Mouse (Mus musculus): ENCODE data around the gene Rpl7a. TPM values are rescaled to one million over a fixed set of nuclear protein-coding genes. Genes with fewer than 3 reads are reported as not detected.

Gene Rpl7a
- polyA plus RNA-seq, 1 experiment from 2014 or later: 551 TPM

Other genes starting within 250 kb of the Rpl7a start
- not detected in 2 replicates for gene Lcn4, start 239.5 kb upstream of the Rpl7a start, polyA plus RNA-seq (2015; fragmentation: Nextera tagmentation; extraction: Ambion mirVana)
- 0.56 and 0.75 TPM in 2 replicates for gene Abo, start 45.8 kb upstream of the Rpl7a start, polyA plus RNA-seq (2015; fragmentation: Nextera tagmentation; extraction: Ambion mirVana)
- gene Surf6, start 7.9 kb upstream of the Rpl7a start, polyA plus RNA-seq (2015; fragmentation: Nextera tagmentation; extraction: Ambion mirVana): 24.6 and 25.1 TPM in 2 replicates
- 43.0 and 46.6 TPM in 2 replicates for gene Med22, start 87 bp upstream of the Rpl7a start, polyA plus RNA-seq (2015; fragmentation: Nextera tagmentation; extraction: Ambion mirVana)
- gene Surf2, start 5.6 kb downstream of the Rpl7a start, polyA plus RNA-seq (2015; fragmentation: Nextera tagmentation; extraction: Ambion mirVana): 39.9 and 40.7 TPM in 2 replicates
- gene Surf1, start 5.8 kb downstream of the Rpl7a start, polyA plus RNA-seq (2015; fragmentation: Nextera tagmentation; extraction: Ambion mirVana): 59.9 and 61.8 TPM in 2 replicates
- gene Surf4, start 23.2 kb downstream of the Rpl7a start, polyA plus RNA-seq (2015; fragmentation: Nextera tagmentation; extraction: Ambion mirVana): 245 and 251 TPM in 2 replicates
- gene Stkld1, start 23.3 kb downstream of the Rpl7a start, polyA plus RNA-seq (2015; fragmentation: Nextera tagmentation; extraction: Ambion mirVana): 0.10 and 0.15 TPM in 2 replicates
- gene Rexo4, start 53.6 kb downstream of the Rpl7a start, polyA plus RNA-seq (2015; fragmentation: Nextera tagmentation; extraction: Ambion mirVana): 40.3 and 42.3 TPM in 2 replicates
- gene Adamts13, start 62.7 kb downstream of the Rpl7a start, polyA plus RNA-seq (2015; fragmentation: Nextera tagmentation; extraction: Ambion mirVana): 0.20 and 0.21 TPM in 2 replicates
- 60.7 and 63.4 TPM in 2 replicates for gene Cacfd1, start 99.2 kb downstream of the Rpl7a start, polyA plus RNA-seq (2015; fragmentation: Nextera tagmentation; extraction: Ambion mirVana)
- gene Slc2a6, start 117.2 kb downstream of the Rpl7a start, polyA plus RNA-seq (2015; fragmentation: Nextera tagmentation; extraction: Ambion mirVana): 0.77 and 1.2 TPM in 2 replicates
- 0.60 and 9.8 TPM in 2 replicates for gene Mymk, start 161.4 kb downstream of the Rpl7a start, polyA plus RNA-seq (2015; fragmentation: Nextera tagmentation; extraction: Ambion mirVana)
- 3.6 and 4.0 TPM in 2 replicates for gene Adamtsl2, start 168.6 kb downstream of the Rpl7a start, polyA plus RNA-seq (2015; fragmentation: Nextera tagmentation; extraction: Ambion mirVana)
- gene Fam163b, start 231.7 kb downstream of the Rpl7a start, polyA plus RNA-seq (2015; fragmentation: Nextera tagmentation; extraction: Ambion mirVana): 0.04 and 0.10 TPM in 2 replicates

Data from stomach, embryonic 16.5 days (tissue).